Mouse (Mus musculus) limb, embryonic 11.5 days (tissue): ENCODE measurements at regions not wholly inside any gene's neighbourhood (a gene's known extent, or its start where the extent isn't known, plus 50 kb on each side); places are given as distances from the start of the nearest gene placed in this dataset.

Experiments used
- ATAC-seq: fragments of 200-750 bp; cut with Nextera tagmentation; 2 replicates; pipeline ENCODE4 v1.8.0; 2017; ENCODE audit warnings: low read depth; ENCODE audit not compliant: insufficient number of reproducible peaks, low FRiP score, low TSS enrichment
- DNase-seq: peaks from one replicate; pipeline ENCODE4 v3.0.0-alpha.2; 2015; ENCODE audit warnings: low spot score
- H3K27ac ChIP-seq: fragments of 300-500 bp; sonication (generic); replicated peaks from 2 replicates; pipeline ENCODE4 v1.5.1; 2014; ENCODE audit warnings: low read depth, mild to moderate bottlenecking, low read length
- H3K27me3 ChIP-seq: fragments of 300-500 bp; sonication (generic); 2 replicates; pipeline ENCODE4 v1.6.1; 2014; ENCODE audit warnings: mild to moderate bottlenecking, low read length, mixed read lengths; ENCODE audit not compliant: control insufficient read depth, insufficient read depth
- H3K36me3 ChIP-seq: fragments of 300-500 bp; sonication (generic); 2 replicates; pipeline ENCODE4 v1.6.1; 2014; ENCODE audit warnings: mild to moderate bottlenecking, low read length, moderate library complexity, mixed read lengths; ENCODE audit not compliant: control insufficient read depth, insufficient read depth
- H3K4me1 ChIP-seq: fragments of 300-500 bp; sonication (generic); 2 replicates; pipeline ENCODE4 v1.6.1; 2014; ENCODE audit warnings: low read length, mixed read lengths; ENCODE audit not compliant: control insufficient read depth, insufficient read depth
- H3K4me2 ChIP-seq: fragments of 300-500 bp; sonication (generic); 2 replicates; pipeline ENCODE4 v1.6.1; 2014; ENCODE audit warnings: low read depth, mild to moderate bottlenecking, moderate library complexity; ENCODE audit not compliant: severe bottlenecking
- H3K4me3 ChIP-seq: fragments of 300-500 bp; sonication (generic); 2 replicates; pipeline ENCODE4 v1.5.1; 2014; ENCODE audit warnings: low read depth, low read length
- H3K9ac ChIP-seq: fragments of 300-500 bp; sonication (generic); 2 replicates; pipeline ENCODE4 v1.6.1; 2014; ENCODE audit warnings: mild to moderate bottlenecking, low read length
- H3K9me3 ChIP-seq: fragments of 300-500 bp; sonication (generic); 2 replicates; pipeline ENCODE4 v1.6.1; 2016; ENCODE audit warnings: low read length; ENCODE audit not compliant: control insufficient read depth
- WGBS: fragments of 180-500 bp; shearing (Covaris S2); extraction: QIAGEN DNeasy Blood & Tissue Kit; methylation state at CpG from one replicate; pipeline ENCODE4 v1.1.7; 2014; 5-methylcytosine and 5-hydroxymethylcytosine counted together

DNA sequence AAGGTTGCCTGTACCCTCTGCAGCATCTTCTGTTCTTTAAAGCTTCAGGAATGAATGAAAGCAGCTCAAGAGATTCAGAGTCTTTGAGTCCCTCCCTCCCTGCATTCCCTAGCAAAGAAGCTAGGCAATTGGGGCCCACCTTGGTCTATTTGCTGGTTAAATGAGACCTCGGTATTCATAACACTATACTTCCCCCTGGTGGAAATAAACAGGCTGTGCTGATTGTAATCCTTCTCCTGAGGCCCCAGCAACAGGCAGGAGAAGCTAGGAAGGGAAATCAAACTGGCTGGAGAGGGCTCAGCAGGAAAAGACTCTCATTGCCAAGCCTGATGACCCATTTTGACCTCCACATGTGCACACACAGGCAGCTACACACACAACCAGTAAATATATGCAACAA, 137.1 kb downstream of the Sh3bp4 start:
- no peaks in the 10 kb centered on the region for H3K9me3 ChIP-seq
- ATAC-seq (no peak), DNase-seq (no peak)
- no peak overlapping the region for H3K4me2 ChIP-seq
- H3K27ac ChIP-seq: no peak overlapping the region
- H3K36me3 ChIP-seq: no peaks in the 10 kb centered on the region
- WGBS: 7% methylated on average over 1 of the region's 1 CpGs
- H3K9ac ChIP-seq: no peak overlapping the region
- no peak overlapping the region for H3K4me3 ChIP-seq
- no peaks in the 10 kb centered on the region for H3K4me1 ChIP-seq
- no peaks in the 10 kb centered on the region for H3K27me3 ChIP-seq

DNA sequence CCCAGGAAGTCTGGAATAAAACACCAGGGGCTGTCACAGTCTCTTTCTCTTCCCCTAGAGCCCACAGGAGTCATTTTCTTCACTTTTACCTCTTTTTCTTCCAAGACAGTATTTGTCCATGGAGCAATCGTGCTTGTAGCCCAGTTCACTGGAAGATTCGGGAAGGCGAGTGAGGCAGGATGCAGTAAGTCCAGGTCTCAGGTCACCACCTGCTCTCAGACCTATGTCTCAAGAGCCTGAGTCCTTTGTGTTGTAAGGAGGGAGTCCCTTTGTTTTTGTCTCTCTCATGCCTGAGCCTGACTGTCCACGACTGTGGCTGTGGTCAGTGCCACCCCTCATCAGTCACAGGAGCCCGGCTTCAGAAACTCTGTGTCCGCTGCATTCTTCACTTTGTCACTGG, 140.9 kb downstream of the Sh3bp4 start:
- H3K36me3 ChIP-seq: no peaks in the 10 kb centered on the region
- no peaks in the 10 kb centered on the region for H3K4me1 ChIP-seq
- no peaks in the 10 kb centered on the region for H3K9me3 ChIP-seq
- ATAC-seq: no peak
- H3K27me3 ChIP-seq: no peaks in the 10 kb centered on the region
- WGBS: 88% methylated on average over 6 of the region's 6 CpGs
- no peak for DNase-seq
- H3K4me2 ChIP-seq: no peak overlapping the region
- H3K4me3 ChIP-seq: no peak overlapping the region
- H3K27ac ChIP-seq: no peak overlapping the region
- no peak overlapping the region for H3K9ac ChIP-seq

DNA sequence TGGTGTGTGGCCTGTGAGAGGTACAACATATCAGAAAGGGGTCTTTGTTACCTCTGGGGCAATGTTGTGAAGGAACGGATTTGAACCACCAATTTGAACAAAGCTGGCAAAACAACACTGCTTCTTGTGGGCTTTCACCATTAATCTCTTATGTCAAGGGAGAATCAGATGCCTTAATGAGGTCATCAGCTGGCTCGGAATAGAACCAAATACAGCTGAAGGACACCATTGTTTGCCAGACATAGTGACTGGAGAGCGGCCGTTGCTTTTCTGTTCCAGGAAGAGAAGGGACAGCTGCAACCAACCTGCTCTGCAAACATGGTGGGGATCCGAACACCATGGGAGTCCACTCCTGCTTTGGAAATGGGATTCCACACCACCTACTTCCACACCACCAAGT, 158.2 kb downstream of the Sh3bp4 start:
- no peak overlapping the region for H3K9ac ChIP-seq
- DNase-seq (no peak), ATAC-seq (no peak)
- no peaks in the 10 kb centered on the region for H3K9me3 ChIP-seq
- H3K4me1 ChIP-seq: no peaks in the 10 kb centered on the region
- no peaks in the 10 kb centered on the region for H3K36me3 ChIP-seq
- no peaks in the 10 kb centered on the region for H3K27me3 ChIP-seq
- no peak overlapping the region for H3K27ac ChIP-seq
- no peak overlapping the region for H3K4me2 ChIP-seq
- 89% methylated on average over 5 of the region's 5 CpGs for WGBS
- no peak overlapping the region for H3K4me3 ChIP-seq

DNA sequence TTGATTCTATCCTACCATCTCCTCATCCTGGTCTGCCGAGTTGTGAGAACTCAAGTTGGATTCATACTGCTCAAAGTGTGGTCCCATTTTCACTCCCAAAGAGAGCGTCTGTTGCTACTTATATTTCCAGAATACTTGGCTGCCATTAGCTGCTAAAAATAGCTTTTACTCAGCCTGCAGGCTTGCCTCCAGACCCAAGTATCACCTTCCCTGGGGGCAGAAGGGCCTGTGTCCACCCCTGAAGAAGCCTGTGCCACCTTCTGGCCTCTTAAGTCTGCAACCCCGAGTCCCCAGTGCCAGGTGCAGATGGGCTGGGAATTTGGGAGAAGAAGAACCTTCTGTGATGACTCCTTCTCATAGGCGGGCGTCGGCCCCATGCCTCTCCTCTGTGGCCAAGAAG, 161.5 kb downstream of the Sh3bp4 start:
- H3K4me2 ChIP-seq: no peak overlapping the region
- no peaks in the 10 kb centered on the region for H3K27me3 ChIP-seq
- DNase-seq (no peak), ATAC-seq (no peak)
- 91% methylated on average over 6 of the region's 6 CpGs for WGBS
- H3K9me3 ChIP-seq: no peaks in the 10 kb centered on the region
- H3K27ac ChIP-seq: no peak overlapping the region
- no peaks in the 10 kb centered on the region for H3K36me3 ChIP-seq
- no peak overlapping the region for H3K9ac ChIP-seq
- H3K4me3 ChIP-seq: no peak overlapping the region
- no peaks in the 10 kb centered on the region for H3K4me1 ChIP-seq

DNA sequence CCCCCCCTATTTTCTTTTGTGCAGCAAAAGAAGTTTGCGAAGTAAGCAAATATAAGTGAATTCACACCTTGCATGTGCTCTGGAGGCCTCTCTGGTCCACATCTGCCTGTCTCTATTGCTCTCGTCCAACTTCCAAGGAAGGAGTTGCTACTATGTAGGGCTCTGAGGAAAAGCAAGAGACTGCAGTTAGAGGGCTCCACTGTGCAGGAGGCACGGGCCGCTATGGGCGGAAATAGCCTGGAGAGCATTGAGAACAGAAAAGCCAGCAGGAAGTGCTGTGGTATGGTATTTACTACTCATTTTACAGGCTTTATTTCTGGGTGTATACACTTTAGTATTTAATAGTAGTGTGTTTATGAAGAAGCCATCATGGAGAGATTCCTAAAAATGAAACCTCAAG, 162.2 kb downstream of the Sh3bp4 start:
- no peaks in the 10 kb centered on the region for H3K4me1 ChIP-seq
- 70% methylated on average over 5 of the region's 5 CpGs for WGBS
- H3K27ac ChIP-seq: no peak overlapping the region
- no peaks in the 10 kb centered on the region for H3K9me3 ChIP-seq
- H3K4me2 ChIP-seq: no peak overlapping the region
- H3K9ac ChIP-seq: no peak overlapping the region
- DNase-seq (no peak), ATAC-seq (no peak)
- no peaks in the 10 kb centered on the region for H3K36me3 ChIP-seq
- H3K27me3 ChIP-seq: no peaks in the 10 kb centered on the region
- H3K4me3 ChIP-seq: no peak overlapping the region

DNA sequence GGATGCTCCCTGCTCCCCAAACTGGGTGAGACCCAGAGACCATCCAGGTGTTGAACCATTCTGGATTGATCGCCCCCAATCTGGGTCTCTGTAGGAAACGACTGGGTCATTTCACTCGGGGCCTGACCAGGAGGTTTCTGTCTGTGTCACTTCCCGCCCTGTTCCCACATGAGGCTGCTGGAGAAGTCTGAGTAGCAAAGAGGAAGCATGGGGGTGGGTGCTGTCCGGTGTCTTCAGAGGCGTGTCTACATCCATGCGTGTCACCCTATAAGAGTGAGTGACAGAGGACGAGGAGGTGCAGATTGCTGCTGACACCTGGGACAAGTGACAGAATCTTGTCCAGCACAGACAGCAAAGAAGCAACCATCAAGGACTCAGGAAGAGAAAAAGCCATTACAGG, 164.7 kb downstream of the Sh3bp4 start:
- ATAC-seq: no peak
- H3K27ac ChIP-seq: no peak overlapping the region

DNA sequence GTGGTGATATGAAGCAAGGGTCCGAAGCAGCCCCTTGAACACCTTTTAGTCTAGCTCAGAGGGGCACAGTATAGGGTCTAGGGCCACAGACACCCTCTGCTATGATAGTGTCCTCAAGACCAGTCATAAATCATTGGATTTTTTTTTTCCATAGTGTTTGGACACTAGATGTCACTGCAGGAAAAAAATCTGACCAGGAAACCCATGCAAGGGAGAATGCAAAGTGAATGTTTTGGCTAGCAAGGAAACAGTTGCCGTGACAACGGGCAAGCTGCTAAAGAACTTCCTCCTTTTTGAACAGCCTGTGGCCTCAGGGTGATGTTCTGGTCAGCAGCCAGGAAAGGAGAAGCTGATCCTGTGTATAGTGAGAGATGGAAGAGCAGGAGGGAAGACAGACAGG, 165.1 kb downstream of the Sh3bp4 start:
- no peak overlapping the region for H3K4me3 ChIP-seq
- H3K36me3 ChIP-seq: no peaks in the 10 kb centered on the region
- ATAC-seq (no peak), DNase-seq (peak; percentile 60)
- WGBS: 69% methylated on average over 3 of the region's 3 CpGs
- no peak overlapping the region for H3K27ac ChIP-seq
- H3K4me1 ChIP-seq: no peaks in the 10 kb centered on the region
- no peaks in the 10 kb centered on the region for H3K27me3 ChIP-seq
- no peak overlapping the region for H3K9ac ChIP-seq
- H3K9me3 ChIP-seq: no peaks in the 10 kb centered on the region
- no peak overlapping the region for H3K4me2 ChIP-seq

More for the DNA sequence above, 164.7 kb downstream of the Sh3bp4 start:
- DNase-seq: no peak
- Histone ChIP-seq H3K27me3 (no peaks in the 10 kb centered on the region), H3K4me1 (no peaks in the 10 kb centered on the region), H3K36me3 (no peaks in the 10 kb centered on the region), H3K4me3 (no peak overlapping the region), H3K9me3 (no peaks in the 10 kb centered on the region), H3K9ac (no peak overlapping the region), H3K4me2 (no peak overlapping the region)
- WGBS: 70% methylated on average over 8 of the region's 8 CpGs

DNA sequence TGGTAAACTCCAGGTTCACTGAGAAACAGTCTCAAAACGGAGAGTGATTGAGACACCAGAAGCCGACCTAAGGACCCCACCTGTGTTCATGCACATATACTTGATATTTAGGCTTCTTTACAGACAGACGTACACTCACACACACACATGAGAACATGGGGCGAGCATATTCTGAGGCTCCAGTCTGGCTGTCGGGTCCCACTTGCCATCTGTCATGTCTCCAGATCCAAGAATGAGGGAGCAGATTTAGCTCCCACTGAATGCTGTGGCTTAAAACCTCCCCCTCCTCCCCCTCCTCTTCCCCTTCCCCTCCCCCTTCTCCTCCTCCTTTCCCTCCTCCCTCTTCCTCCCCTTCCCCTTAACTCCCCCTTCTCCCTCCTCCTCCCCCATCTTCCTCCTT, 167.5 kb downstream of the Sh3bp4 start:
- H3K9ac ChIP-seq: no peak overlapping the region
- no peaks in the 10 kb centered on the region for H3K9me3 ChIP-seq
- no peaks in the 10 kb centered on the region for H3K36me3 ChIP-seq
- DNase-seq (no peak), ATAC-seq (no peak)
- no peak overlapping the region for H3K4me3 ChIP-seq
- 83% methylated on average over 5 of the region's 5 CpGs for WGBS
- no peaks in the 10 kb centered on the region for H3K27me3 ChIP-seq
- H3K4me1 ChIP-seq: no peaks in the 10 kb centered on the region
- no peak overlapping the region for H3K27ac ChIP-seq
- H3K4me2 ChIP-seq: no peak overlapping the region

DNA sequence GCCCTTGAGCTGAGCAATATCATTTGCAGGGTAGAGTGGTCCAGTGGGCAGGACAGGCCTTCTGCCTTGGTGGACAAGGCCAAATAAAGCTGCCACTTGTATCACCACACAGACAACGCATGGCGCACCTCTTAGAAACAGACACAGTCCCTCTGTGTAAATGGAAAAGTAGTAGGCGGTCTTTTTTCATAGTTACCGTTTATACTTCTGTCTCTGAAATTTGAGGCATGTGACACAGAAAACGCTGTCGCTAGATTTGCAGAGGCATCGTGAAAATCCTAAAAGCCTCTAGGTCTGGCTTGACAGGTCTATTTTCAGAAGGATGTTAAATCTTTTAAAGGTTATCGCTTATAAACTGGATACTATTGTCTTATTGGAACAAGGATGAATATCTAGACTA, 174.4 kb downstream of the Sh3bp4 start:
- H3K4me2 ChIP-seq: no peak overlapping the region
- 91% methylated on average over 8 of the region's 8 CpGs for WGBS
- no peak overlapping the region for H3K9ac ChIP-seq
- no peak overlapping the region for H3K4me3 ChIP-seq
- no peaks in the 10 kb centered on the region for H3K27me3 ChIP-seq
- H3K9me3 ChIP-seq: no peaks in the 10 kb centered on the region
- H3K36me3 ChIP-seq: no peaks in the 10 kb centered on the region
- H3K4me1 ChIP-seq: peaks cover 8% of the 10 kb centered on the region; the same call in 1 of the 2 replicates
- DNase-seq (no peak), ATAC-seq (no peak)
- H3K27ac ChIP-seq: no peak overlapping the region
